ENCODE assay signal across 9 mouse cellular contexts in genomic region chr11:88650275-88650674, GRCm38 (mm10).
DNase-seq lines count a peak whose midpoint lies in the region; ATAC-seq lines count a peak whose summit lies in the region.
"Had no signal": no experiment of that assay in that cellular context is flagged by ENCODE, and none has a peak within 500 bp of the region (broad histone marks: within the 10 kb centered on the region; RNA-seq: fewer than 3 reads in every experiment).

No protein-coding gene starts in this region.

- H3K27ac ChIP-seq in forebrain, embryonic 10.5 days, result peak overlapping the region; percentile 52; the same call in 1 of the 2 replicates
- no peak overlapping the region for H3K27ac ChIP-seq in forebrain, embryonic 11.5 days (ENCODE audit: low read depth, low read length)
- peak overlapping the region; percentile 73 for H3K27ac ChIP-seq in hindbrain, embryonic 14.5 days
- H3K27ac ChIP-seq in midbrain, embryonic 16.5 days (ENCODE audit: low read length), result peak overlapping the region; percentile 66

- ATAC-seq in forebrain, embryonic 11.5 days (replicated peaks; ENCODE audit: low FRiP score), result no peak
- peak; percentile 59 for ATAC-seq in hindbrain, embryonic 14.5 days (ENCODE audit: low FRiP score)
- peak; percentile 42; the same call in 1 of the 2 replicates for ATAC-seq in midbrain, embryonic 16.5 days

- no peak overlapping the region for H3K4me2 ChIP-seq in forebrain, embryonic 11.5 days (ENCODE audit: low read depth, low read length, severe bottlenecking)
- H3K4me2 ChIP-seq in hindbrain, embryonic 14.5 days (replicated peaks), result peak overlapping the region; percentile 13; the same call in 1 of the 2 replicates
- H3K4me2 ChIP-seq in midbrain, embryonic 16.5 days (ENCODE audit: low read length), result no peak overlapping the region

- peaks cover 77% of the 10 kb centered on the region for H3K4me1 ChIP-seq in forebrain, embryonic 10.5 days
- H3K4me1 ChIP-seq in forebrain, embryonic 11.5 days (replicated peaks; ENCODE audit: control insufficient read depth, insufficient read depth, low read length), result peaks cover 20% of the 10 kb centered on the region
- peaks cover 66% of the 10 kb centered on the region for H3K4me1 ChIP-seq in hindbrain, embryonic 14.5 days (replicated peaks; ENCODE audit: control insufficient read depth, insufficient read depth, low read length)
- peaks cover 39% of the 10 kb centered on the region for H3K4me1 ChIP-seq in midbrain, embryonic 16.5 days (ENCODE audit: control insufficient read depth, insufficient read depth, low read length)

- no peak for DNase-seq in forebrain, embryonic 10.5 days (ENCODE audit: extremely low spot score, low spot score)
- DNase-seq in forebrain, embryonic 11.5 days (ENCODE audit: low spot score), result no peak
- peak; percentile 34 to 74 for DNase-seq in cerebellum, postnatal 4 days (ENCODE audit: low spot score in 2 of 2)
- peak; percentile 66 for DNase-seq in hindbrain, embryonic 14.5 days (ENCODE audit: low spot score)
- DNase-seq in ovary, adult 18-20 months (ENCODE audit: low spot score), result no peak
- DNase-seq in kidney, postnatal 36 days, result no peak
- DNase-seq in testis, postnatal 10 days (ENCODE audit: low spot score), result no peak

- H3K27me3 ChIP-seq in forebrain, embryonic 10.5 days (ENCODE audit: poor library complexity, severe bottlenecking), result no peaks in the 10 kb centered on the region
- no peaks in the 10 kb centered on the region for H3K27me3 ChIP-seq in forebrain, embryonic 11.5 days (ENCODE audit: control insufficient read depth, insufficient read depth, low read length)
- H3K27me3 ChIP-seq in hindbrain, embryonic 14.5 days (ENCODE audit: control insufficient read depth, insufficient read depth, low read length), result no peaks in the 10 kb centered on the region
- no peaks in the 10 kb centered on the region for H3K27me3 ChIP-seq in midbrain, embryonic 16.5 days (ENCODE audit: control insufficient read depth, insufficient read depth, low read depth, low read length)
- H3K27me3 ChIP-seq: megakaryocyte, embryonic 14.5 days had no signal

- 76% methylated on average over 4 of the region's 4 CpGs for WGBS in forebrain, embryonic 10.5 days
- 63% methylated on average over 4 of the region's 4 CpGs for WGBS in forebrain, embryonic 11.5 days
- 33% methylated on average over 4 of the region's 4 CpGs for WGBS in hindbrain, embryonic 14.5 days
- WGBS in midbrain, embryonic 16.5 days, result 40% methylated on average over 4 of the region's 4 CpGs

- H3K4me3 ChIP-seq in forebrain, embryonic 10.5 days, result no peak overlapping the region
- H3K4me3 ChIP-seq in forebrain, embryonic 11.5 days (ENCODE audit: low read depth, low read length), result no peak overlapping the region
- H3K4me3 ChIP-seq in hindbrain, embryonic 14.5 days (replicated peaks; ENCODE audit: low read length), result no peak overlapping the region
- no peak overlapping the region for H3K4me3 ChIP-seq in midbrain, embryonic 16.5 days (ENCODE audit: low read depth, low read length)
- H3K4me3 ChIP-seq: megakaryocyte, embryonic 14.5 days had no signal

- H3K9me3 ChIP-seq in forebrain, embryonic 10.5 days, result no peaks in the 10 kb centered on the region
- H3K9me3 ChIP-seq in forebrain, embryonic 11.5 days (ENCODE audit: control insufficient read depth, low read length), result no peaks in the 10 kb centered on the region
- H3K9me3 ChIP-seq in hindbrain, embryonic 14.5 days (ENCODE audit: control insufficient read depth, low read length), result no peaks in the 10 kb centered on the region
- no peaks in the 10 kb centered on the region for H3K9me3 ChIP-seq in midbrain, embryonic 16.5 days (replicated peaks; ENCODE audit: control insufficient read depth, low read length, poor library complexity, severe bottlenecking)
- H3K9me3 ChIP-seq: megakaryocyte, embryonic 14.5 days had no signal

- peaks cover 80% of the 10 kb centered on the region for H3K36me3 ChIP-seq in forebrain, embryonic 10.5 days (replicated peaks)
- H3K36me3 ChIP-seq in forebrain, embryonic 11.5 days (ENCODE audit: control insufficient read depth, insufficient read depth, low read length), result no peaks in the 10 kb centered on the region
- no peaks in the 10 kb centered on the region; the same call in none of the 2 replicates for H3K36me3 ChIP-seq in hindbrain, embryonic 14.5 days (replicated peaks; ENCODE audit: control insufficient read depth, insufficient read depth)
- H3K36me3 ChIP-seq in midbrain, embryonic 16.5 days (ENCODE audit: control insufficient read depth, insufficient read depth, low read length), result no peaks in the 10 kb centered on the region

- H3K9ac ChIP-seq in forebrain, embryonic 11.5 days (ENCODE audit: low read length), result no peak overlapping the region
- no peak overlapping the region for H3K9ac ChIP-seq in hindbrain, embryonic 14.5 days
- H3K9ac ChIP-seq in midbrain, embryonic 16.5 days (ENCODE audit: low read depth, low read length), result no peak overlapping the region

Comparison
In these comparisons a context has a peak if more than half of its experiments do, and no peak if none do; other contexts are left out.
1. DNase-seq: peak in cerebellum, postnatal 4 days (2 of 2) and hindbrain, embryonic 14.5 days (single experiment); none in forebrain, embryonic 10.5 days (single experiment), forebrain, embryonic 11.5 days (single experiment), ovary, adult 18-20 months (single experiment), kidney, postnatal 36 days (0 of 2) and testis, postnatal 10 days (single experiment).